Mouse (Mus musculus): ENCODE results near the gene Wdr34. TPM values are rescaled to one million over a fixed set of nuclear protein-coding genes. Genes with fewer than 3 reads are reported as not detected.

Wdr34 gene
- polyA plus RNA-seq, 1 experiment from 2014 or later, result 5.7 TPM

GRCm38 (mm10) chr2:30047127-30047526 lies 1.6 kb downstream of the Wdr34 start:
- Histone ChIP-seq H3K27me3 (ENCODE audit: control insufficient read depth, insufficient read depth, low read depth, low read length) (no peaks in the 10 kb centered on the region), H3K27ac (ENCODE audit: low read length) (no peak overlapping the region)

GRCm38 (mm10) chr2:30044550-30044949 lies 4.1 kb downstream of the Wdr34 start:
- H3K36me3 ChIP-seq (ENCODE audit: control insufficient read depth, insufficient read depth), result no peaks in the 10 kb centered on the region
- no peak overlapping the region for H3K9ac ChIP-seq (ENCODE audit: low read depth, low read length)
- ATAC-seq (ENCODE audit: low read depth), result no peak
- H3K4me3 ChIP-seq (ENCODE audit: low read depth, low read length), result no peak overlapping the region
- 69% methylated on average over 5 of the region's 5 CpGs for WGBS (ENCODE audit: insufficient replicate concordance)
- no peaks in the 10 kb centered on the region for H3K9me3 ChIP-seq (replicated peaks; ENCODE audit: control insufficient read depth, low read length)
- peaks cover 15% of the 10 kb centered on the region for H3K4me1 ChIP-seq (ENCODE audit: control insufficient read depth, low read depth, low read length)
- no peak overlapping the region for H3K4me2 ChIP-seq (ENCODE audit: low read depth, low read length)
- no peaks in the 10 kb centered on the region for H3K27me3 ChIP-seq (ENCODE audit: control insufficient read depth, insufficient read depth, low read depth, low read length)
- no peak overlapping the region for H3K27ac ChIP-seq (ENCODE audit: low read length)

More at GRCm38 (mm10) chr2:30047127-30047526, 1.6 kb downstream of the Wdr34 start:
- Histone ChIP-seq H3K9ac (ENCODE audit: low read depth, low read length) (no peak overlapping the region), H3K4me2 (ENCODE audit: low read depth, low read length) (no peak overlapping the region), H3K4me1 (ENCODE audit: control insufficient read depth, low read depth, low read length) (peaks cover 14% of the 10 kb centered on the region), H3K9me3 (replicated peaks; ENCODE audit: control insufficient read depth, low read length) (no peaks in the 10 kb centered on the region), H3K36me3 (ENCODE audit: control insufficient read depth, insufficient read depth) (no peaks in the 10 kb centered on the region), H3K4me3 (ENCODE audit: low read depth, low read length) (no peak overlapping the region)
- no peak for ATAC-seq (ENCODE audit: low read depth)
- 88% methylated on average over 6 of the region's 6 CpGs for WGBS (ENCODE audit: insufficient replicate concordance)

GRCm38 (mm10) chr2:30042445-30042844 lies 6.2 kb downstream of the Wdr34 start:
- no peak for ATAC-seq (ENCODE audit: low read depth)
- H3K4me3 ChIP-seq (ENCODE audit: low read depth, low read length), result no peak overlapping the region
- WGBS (ENCODE audit: insufficient replicate concordance), result 3% methylated on average over 4 of the region's 4 CpGs

GRCm38 (mm10) chr2:30039687-30040086 lies 9.0 kb downstream of the Wdr34 start:
- Histone ChIP-seq H3K36me3 (ENCODE audit: control insufficient read depth, insufficient read depth) (no peaks in the 10 kb centered on the region), H3K9me3 (replicated peaks; ENCODE audit: control insufficient read depth, low read length) (no peaks in the 10 kb centered on the region), H3K27ac (ENCODE audit: low read length) (no peak overlapping the region), H3K9ac (ENCODE audit: low read depth, low read length) (no peak overlapping the region), H3K4me2 (ENCODE audit: low read depth, low read length) (no peak overlapping the region), H3K4me1 (ENCODE audit: control insufficient read depth, low read depth, low read length) (peaks cover 6% of the 10 kb centered on the region), H3K4me3 (ENCODE audit: low read depth, low read length) (no peak overlapping the region), H3K27me3 (ENCODE audit: control insufficient read depth, insufficient read depth, low read depth, low read length) (no peaks in the 10 kb centered on the region)
- ATAC-seq (ENCODE audit: low read depth), result no peak

More at GRCm38 (mm10) chr2:30042445-30042844, 6.2 kb downstream of the Wdr34 start:
- H3K36me3 ChIP-seq (ENCODE audit: control insufficient read depth, insufficient read depth), result no peaks in the 10 kb centered on the region
- no peak overlapping the region for H3K4me2 ChIP-seq (ENCODE audit: low read depth, low read length)
- no peaks in the 10 kb centered on the region for H3K27me3 ChIP-seq (ENCODE audit: control insufficient read depth, insufficient read depth, low read depth, low read length)
- no peak overlapping the region for H3K9ac ChIP-seq (ENCODE audit: low read depth, low read length)
- H3K9me3 ChIP-seq (replicated peaks; ENCODE audit: control insufficient read depth, low read length), result no peaks in the 10 kb centered on the region
- H3K4me1 ChIP-seq (ENCODE audit: control insufficient read depth, low read depth, low read length), result peaks cover 6% of the 10 kb centered on the region
- H3K27ac ChIP-seq (ENCODE audit: low read length), result no peak overlapping the region

- WGBS (ENCODE audit: insufficient replicate concordance), result 79% methylated on average over 10 of the region's 10 CpGs
- no peak overlapping the region for H3K27ac ChIP-seq (ENCODE audit: low read length)
- no peaks in the 10 kb centered on the region for H3K9me3 ChIP-seq (replicated peaks; ENCODE audit: control insufficient read depth, low read length)
- H3K4me2 ChIP-seq (ENCODE audit: low read depth, low read length), result no peak overlapping the region
- H3K4me3 ChIP-seq (ENCODE audit: low read depth, low read length), result no peak overlapping the region
- peaks cover 6% of the 10 kb centered on the region for H3K4me1 ChIP-seq (ENCODE audit: control insufficient read depth, low read depth, low read length)
- no peaks in the 10 kb centered on the region for H3K27me3 ChIP-seq (ENCODE audit: control insufficient read depth, insufficient read depth, low read depth, low read length)
- H3K9ac ChIP-seq (ENCODE audit: low read depth, low read length), result no peak overlapping the region
- no peak for ATAC-seq (ENCODE audit: low read depth)
- no peaks in the 10 kb centered on the region for H3K36me3 ChIP-seq (ENCODE audit: control insufficient read depth, insufficient read depth)
Measured at GRCm38 (mm10) chr2:30038370-30038769, 10.3 kb downstream of the Wdr34 start.

GRCm38 (mm10) chr2:30037762-30038161 lies 10.9 kb downstream of the Wdr34 start:
- WGBS (ENCODE audit: insufficient replicate concordance), result 57% methylated on average over 2 of the region's 2 CpGs
- no peak for ATAC-seq (ENCODE audit: low read depth)
- Histone ChIP-seq H3K4me2 (ENCODE audit: low read depth, low read length) (no peak overlapping the region), H3K27me3 (ENCODE audit: control insufficient read depth, insufficient read depth, low read depth, low read length) (no peaks in the 10 kb centered on the region), H3K9me3 (replicated peaks; ENCODE audit: control insufficient read depth, low read length) (no peaks in the 10 kb centered on the region), H3K9ac (ENCODE audit: low read depth, low read length) (no peak overlapping the region), H3K4me1 (ENCODE audit: control insufficient read depth, low read depth, low read length) (peaks cover 5% of the 10 kb centered on the region), H3K36me3 (ENCODE audit: control insufficient read depth, insufficient read depth) (no peaks in the 10 kb centered on the region), H3K27ac (ENCODE audit: low read length) (no peak overlapping the region), H3K4me3 (ENCODE audit: low read depth, low read length) (no peak overlapping the region)

- no peaks in the 10 kb centered on the region for H3K9me3 ChIP-seq (replicated peaks; ENCODE audit: control insufficient read depth, low read length)
- no peak overlapping the region for H3K9ac ChIP-seq (ENCODE audit: low read depth, low read length)
- no peaks in the 10 kb centered on the region for H3K4me1 ChIP-seq (ENCODE audit: control insufficient read depth, low read depth, low read length)
- H3K27me3 ChIP-seq (ENCODE audit: control insufficient read depth, insufficient read depth, low read depth, low read length), result no peaks in the 10 kb centered on the region
- 73% methylated on average over 6 of the region's 6 CpGs for WGBS (ENCODE audit: insufficient replicate concordance)
- H3K36me3 ChIP-seq (ENCODE audit: control insufficient read depth, insufficient read depth), result peaks cover 3% of the 10 kb centered on the region; the same call in 1 of the 2 replicates
- H3K4me3 ChIP-seq (ENCODE audit: low read depth, low read length), result no peak overlapping the region
- no peak overlapping the region for H3K4me2 ChIP-seq (ENCODE audit: low read depth, low read length)
- no peak for ATAC-seq (ENCODE audit: low read depth)
- no peak overlapping the region for H3K27ac ChIP-seq (ENCODE audit: low read length)
Measured at GRCm38 (mm10) chr2:30032957-30033356, 15.7 kb downstream of the Wdr34 start.

- H3K27me3 ChIP-seq (ENCODE audit: control insufficient read depth, insufficient read depth, low read depth, low read length), result no peaks in the 10 kb centered on the region
- H3K9ac ChIP-seq (ENCODE audit: low read depth, low read length), result no peak overlapping the region
- no peak overlapping the region for H3K27ac ChIP-seq (ENCODE audit: low read length)
- no peak overlapping the region for H3K4me2 ChIP-seq (ENCODE audit: low read depth, low read length)
- no peak for ATAC-seq (ENCODE audit: low read depth)
- peaks cover 3% of the 10 kb centered on the region; the same call in 1 of the 2 replicates for H3K36me3 ChIP-seq (ENCODE audit: control insufficient read depth, insufficient read depth)
- no peak overlapping the region for H3K4me3 ChIP-seq (ENCODE audit: low read depth, low read length)
- no peaks in the 10 kb centered on the region for H3K4me1 ChIP-seq (ENCODE audit: control insufficient read depth, low read depth, low read length)
- 57% methylated on average over 11 of the region's 11 CpGs for WGBS (ENCODE audit: insufficient replicate concordance)
- no peaks in the 10 kb centered on the region for H3K9me3 ChIP-seq (replicated peaks; ENCODE audit: control insufficient read depth, low read length)
Measured at GRCm38 (mm10) chr2:30032244-30032846, 16.3 kb downstream of the Wdr34 start.

GRCm38 (mm10) chr2:30026997-30027396 lies 21.7 kb downstream of the Wdr34 start:
- Histone ChIP-seq H3K9me3 (replicated peaks; ENCODE audit: control insufficient read depth, low read length) (no peaks in the 10 kb centered on the region), H3K4me1 (ENCODE audit: control insufficient read depth, low read depth, low read length) (no peaks in the 10 kb centered on the region), H3K9ac (ENCODE audit: low read depth, low read length) (no peak overlapping the region), H3K4me2 (ENCODE audit: low read depth, low read length) (no peak overlapping the region), H3K27me3 (ENCODE audit: control insufficient read depth, insufficient read depth, low read depth, low read length) (no peaks in the 10 kb centered on the region), H3K27ac (ENCODE audit: low read length) (no peak overlapping the region), H3K36me3 (ENCODE audit: control insufficient read depth, insufficient read depth) (peaks cover 11% of the 10 kb centered on the region), H3K4me3 (ENCODE audit: low read depth, low read length) (no peak overlapping the region)
- 86% methylated on average over 5 of the region's 5 CpGs for WGBS (ENCODE audit: insufficient replicate concordance)
- ATAC-seq (ENCODE audit: low read depth), result no peak
